Mouse (Mus musculus) small intestine, adult 2 months (tissue): ENCODE results near the gene Olfr1335.
"Not testable (repeated sequence)": the region's sequence is repeated elsewhere in the genome, so short reads cannot be mapped to it uniquely, and the experiment has no call there.

Source experiments
- CTCF ChIP-seq: fragments of 200-500 bp; IDR thresholded peaks from 2 replicates; pipeline ENCODE4 v1.5.1; 2012; ENCODE audit warnings: low read depth, mild to moderate bottlenecking, control low read depth, inconsistent platforms, low read length, moderate library complexity, mixed read lengths; ENCODE audit not compliant: insufficient replicate concordance, insufficient read length; ENCODE audit errors: extremely low read depth
- POLR2A ChIP-seq: fragments of 200-500 bp; IDR thresholded peaks from 2 replicates; pipeline ENCODE4 v1.6.1; 2012; ENCODE audit warnings: low read depth, mild to moderate bottlenecking, control low read depth, inconsistent platforms, low read length, moderate library complexity

DNA sequence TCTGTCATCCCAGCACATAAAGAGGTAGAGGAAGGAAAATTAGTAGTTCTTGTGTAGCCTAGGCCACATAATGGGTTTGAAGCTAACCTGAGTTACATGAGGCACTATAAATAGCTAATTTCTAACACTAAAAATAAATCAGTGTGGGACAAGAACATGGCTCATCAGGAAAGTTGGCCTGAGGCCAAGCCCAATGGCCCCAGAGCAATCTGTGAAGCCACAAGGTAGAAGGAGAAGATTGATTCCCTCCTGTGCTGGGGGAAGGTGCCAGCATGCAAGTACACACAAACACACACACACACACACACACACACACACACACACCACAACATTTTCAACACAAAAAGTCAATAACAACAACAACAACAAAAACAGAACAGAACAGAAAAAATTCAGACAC is 16.9 kb downstream of the Olfr1335 start:
- TF ChIP-seq CTCF, POLR2A: not testable (repeated sequence)
